Mouse (Mus musculus): Measurements from ENCODE around the gene D7Ertd443e. TPM values are rescaled to one million over a fixed set of nuclear protein-coding genes. Genes with fewer than 3 reads are reported as not detected.

The D7Ertd443e gene
- polyA plus RNA-seq, 1 experiment from 2014 or later = 0.18 TPM

GRCm38 (mm10) chr7:134381407-134381861, 4.0 kb downstream of the D7Ertd443e start:
- Histone ChIP-seq H3K4me3 (ENCODE audit: low read depth, low read length) (no peak overlapping the region), H3K9ac (ENCODE audit: low read depth, low read length) (no peak overlapping the region), H3K27me3 (ENCODE audit: control insufficient read depth, insufficient read depth, low read depth, low read length) (no peaks in the 10 kb centered on the region), H3K4me2 (ENCODE audit: low read length) (no peak overlapping the region), H3K9me3 (replicated peaks; ENCODE audit: control insufficient read depth, low read length, poor library complexity, severe bottlenecking) (no peaks in the 10 kb centered on the region), H3K27ac (ENCODE audit: low read length) (no peak overlapping the region), H3K4me1 (ENCODE audit: control insufficient read depth, insufficient read depth, low read length) (no peaks in the 10 kb centered on the region), H3K36me3 (ENCODE audit: control insufficient read depth, insufficient read depth, low read length) (no peaks in the 10 kb centered on the region)
- WGBS = 43% methylated on average over 4 of the region's 4 CpGs
- no peak for ATAC-seq

GRCm38 (mm10) chr7:134378273-134378672, 7.2 kb downstream of the D7Ertd443e start:
- Histone ChIP-seq H3K27ac (ENCODE audit: low read length) (no peak overlapping the region), H3K9me3 (replicated peaks; ENCODE audit: control insufficient read depth, low read length, poor library complexity, severe bottlenecking) (no peaks in the 10 kb centered on the region), H3K4me1 (ENCODE audit: control insufficient read depth, insufficient read depth, low read length) (no peaks in the 10 kb centered on the region), H3K36me3 (ENCODE audit: control insufficient read depth, insufficient read depth, low read length) (no peaks in the 10 kb centered on the region), H3K9ac (ENCODE audit: low read depth, low read length) (no peak overlapping the region), H3K27me3 (ENCODE audit: control insufficient read depth, insufficient read depth, low read depth, low read length) (no peaks in the 10 kb centered on the region), H3K4me2 (ENCODE audit: low read length) (no peak overlapping the region), H3K4me3 (ENCODE audit: low read depth, low read length) (no peak overlapping the region)
- ATAC-seq = no peak
- 44% methylated on average over 4 of the region's 4 CpGs for WGBS

DNA sequence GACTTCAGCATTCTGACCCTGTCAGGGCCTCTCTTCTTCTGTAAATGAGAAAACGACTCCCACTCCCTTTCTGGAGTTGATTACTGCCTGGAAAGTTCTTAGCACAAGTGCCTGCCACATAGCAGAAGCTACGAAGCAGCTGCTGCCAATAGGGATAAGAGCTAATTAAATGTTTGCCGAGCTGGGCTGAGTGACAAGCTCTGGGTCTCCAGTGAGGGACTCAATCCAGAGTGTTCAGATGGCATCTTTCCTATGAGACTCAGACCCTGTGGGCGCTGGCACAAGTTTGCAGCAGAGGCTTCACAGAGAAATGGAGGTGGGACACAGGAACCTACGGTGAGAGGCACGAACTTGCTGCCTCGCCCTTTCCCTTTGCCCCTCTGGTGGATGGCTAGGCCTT, 8.7 kb downstream of the D7Ertd443e start:
- H3K9me3 ChIP-seq (replicated peaks; ENCODE audit: control insufficient read depth, low read length, poor library complexity, severe bottlenecking) = no peaks in the 10 kb centered on the region
- H3K4me1 ChIP-seq (ENCODE audit: control insufficient read depth, insufficient read depth, low read length) = no peaks in the 10 kb centered on the region
- H3K9ac ChIP-seq (ENCODE audit: low read depth, low read length) = no peak overlapping the region
- H3K27ac ChIP-seq (ENCODE audit: low read length) = no peak overlapping the region
- no peaks in the 10 kb centered on the region for H3K36me3 ChIP-seq (ENCODE audit: control insufficient read depth, insufficient read depth, low read length)
- no peak overlapping the region for H3K4me2 ChIP-seq (ENCODE audit: low read length)
- no peak overlapping the region for H3K4me3 ChIP-seq (ENCODE audit: low read depth, low read length)
- WGBS = 65% methylated on average over 7 of the region's 7 CpGs
- H3K27me3 ChIP-seq (ENCODE audit: control insufficient read depth, insufficient read depth, low read depth, low read length) = no peaks in the 10 kb centered on the region
- ATAC-seq = no peak

DNA sequence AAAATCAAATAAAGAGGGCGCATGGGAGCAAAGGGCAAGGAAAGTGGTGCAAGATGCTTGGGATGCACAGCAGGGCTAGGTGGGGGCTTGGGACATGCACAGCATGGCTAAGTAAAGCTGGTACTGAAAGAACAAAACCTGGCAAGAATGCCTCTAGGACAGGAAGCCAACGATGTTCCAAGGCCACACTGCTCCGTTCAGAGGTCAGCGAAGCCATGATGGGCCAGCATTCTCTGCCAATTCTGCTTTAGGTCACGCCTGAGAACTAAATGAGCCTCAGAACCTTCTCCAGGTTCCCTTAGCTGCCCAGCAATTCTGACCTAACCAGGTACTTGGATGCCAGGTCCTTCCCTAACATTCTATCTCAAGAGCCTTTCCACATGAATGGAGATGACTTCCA, 13.2 kb downstream of the D7Ertd443e start:
- Histone ChIP-seq H3K27ac (ENCODE audit: low read length) (no peak overlapping the region), H3K36me3 (ENCODE audit: control insufficient read depth, insufficient read depth, low read length) (no peaks in the 10 kb centered on the region), H3K9ac (ENCODE audit: low read depth, low read length) (no peak overlapping the region), H3K4me3 (ENCODE audit: low read depth, low read length) (no peak overlapping the region), H3K9me3 (replicated peaks; ENCODE audit: control insufficient read depth, low read length, poor library complexity, severe bottlenecking) (no peaks in the 10 kb centered on the region), H3K4me1 (ENCODE audit: control insufficient read depth, insufficient read depth, low read length) (no peaks in the 10 kb centered on the region), H3K27me3 (ENCODE audit: control insufficient read depth, insufficient read depth, low read depth, low read length) (no peaks in the 10 kb centered on the region), H3K4me2 (ENCODE audit: low read length) (no peak overlapping the region)
- no peak for ATAC-seq
- whole genome bisulfite sequencing = 54% methylated on average over 5 of the region's 5 CpGs

GRCm38 (mm10) chr7:134369241-134369640, 16.2 kb downstream of the D7Ertd443e start:
- H3K36me3 ChIP-seq (ENCODE audit: control insufficient read depth, insufficient read depth, low read length) = no peaks in the 10 kb centered on the region
- H3K27me3 ChIP-seq (ENCODE audit: control insufficient read depth, insufficient read depth, low read depth, low read length) = no peaks in the 10 kb centered on the region
- H3K27ac ChIP-seq (ENCODE audit: low read length) = no peak overlapping the region
- WGBS = 80% methylated on average over 4 of the region's 4 CpGs
- H3K9me3 ChIP-seq (replicated peaks; ENCODE audit: control insufficient read depth, low read length, poor library complexity, severe bottlenecking) = no peaks in the 10 kb centered on the region
- H3K4me2 ChIP-seq (ENCODE audit: low read length) = no peak overlapping the region
- no peaks in the 10 kb centered on the region for H3K4me1 ChIP-seq (ENCODE audit: control insufficient read depth, insufficient read depth, low read length)
- no peak for ATAC-seq
- H3K9ac ChIP-seq (ENCODE audit: low read depth, low read length) = no peak overlapping the region
- no peak overlapping the region for H3K4me3 ChIP-seq (ENCODE audit: low read depth, low read length)

- Histone ChIP-seq H3K9me3 (replicated peaks; ENCODE audit: control insufficient read depth, low read length, poor library complexity, severe bottlenecking) (no peaks in the 10 kb centered on the region), H3K4me2 (ENCODE audit: low read length) (no peak overlapping the region), H3K27ac (ENCODE audit: low read length) (no peak overlapping the region), H3K36me3 (ENCODE audit: control insufficient read depth, insufficient read depth, low read length) (no peaks in the 10 kb centered on the region), H3K27me3 (ENCODE audit: control insufficient read depth, insufficient read depth, low read depth, low read length) (no peaks in the 10 kb centered on the region), H3K4me1 (ENCODE audit: control insufficient read depth, insufficient read depth, low read length) (no peaks in the 10 kb centered on the region), H3K9ac (ENCODE audit: low read depth, low read length) (no peak overlapping the region), H3K4me3 (ENCODE audit: low read depth, low read length) (no peak overlapping the region)
- no peak for ATAC-seq
- WGBS = 33% methylated on average over 7 of the region's 7 CpGs
These were observed 23.1 kb downstream of the D7Ertd443e start for GRCm38 (mm10) chr7:134362257-134362870.

DNA sequence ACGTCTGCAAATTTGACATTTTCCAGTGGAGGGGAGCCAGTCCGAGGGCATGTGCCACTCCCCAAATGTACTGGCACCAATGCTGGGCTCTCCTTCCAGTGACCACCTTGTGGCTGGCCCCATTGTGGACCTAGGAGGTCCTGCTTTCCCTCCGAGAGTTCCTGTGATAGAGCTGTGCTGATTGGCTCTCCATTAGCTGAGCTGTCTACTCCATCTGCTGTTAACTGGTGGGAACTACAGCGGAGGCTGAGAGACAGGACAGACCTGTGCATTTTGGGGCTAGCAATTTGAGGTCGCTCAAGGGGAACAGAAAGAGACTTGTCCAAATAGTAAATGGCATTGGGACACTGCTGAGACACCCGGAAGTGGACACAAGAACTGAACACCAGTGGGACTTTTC, 36.6 kb downstream of the D7Ertd443e start:
- H3K27me3 ChIP-seq (ENCODE audit: control insufficient read depth, insufficient read depth, low read depth, low read length) = no peaks in the 10 kb centered on the region
- no peaks in the 10 kb centered on the region for H3K36me3 ChIP-seq (ENCODE audit: control insufficient read depth, insufficient read depth, low read length)
- no peak overlapping the region for H3K27ac ChIP-seq (ENCODE audit: low read length)
- H3K4me1 ChIP-seq (ENCODE audit: control insufficient read depth, insufficient read depth, low read length) = no peaks in the 10 kb centered on the region
- H3K9me3 ChIP-seq (replicated peaks; ENCODE audit: control insufficient read depth, low read length, poor library complexity, severe bottlenecking) = no peaks in the 10 kb centered on the region
- no peak overlapping the region for H3K4me3 ChIP-seq (ENCODE audit: low read depth, low read length)
- no peak for ATAC-seq
- no peak overlapping the region for H3K4me2 ChIP-seq (ENCODE audit: low read length)
- WGBS = 47% methylated on average over 6 of the region's 6 CpGs
- H3K9ac ChIP-seq (ENCODE audit: low read depth, low read length) = no peak overlapping the region

DNA sequence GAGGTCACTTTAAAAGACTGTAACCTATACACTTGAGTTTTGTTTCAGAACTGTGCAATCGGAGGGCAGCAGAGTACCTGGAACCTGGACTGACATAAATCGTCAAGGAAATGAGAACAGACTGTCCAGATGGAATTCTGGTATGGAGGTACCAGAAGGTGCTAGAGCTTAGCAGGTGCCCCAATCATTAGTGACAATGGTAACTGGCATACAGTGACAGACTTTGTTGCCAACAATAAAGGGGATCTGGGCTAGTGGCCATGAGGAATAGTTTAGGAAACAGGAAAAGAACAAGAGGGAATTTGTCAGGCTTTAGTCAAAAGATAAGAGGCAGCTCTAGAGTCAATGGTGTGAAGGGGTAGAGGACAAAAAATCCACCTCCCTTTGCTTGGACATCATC, 43.3 kb downstream of the D7Ertd443e start:
- no peaks in the 10 kb centered on the region for H3K27me3 ChIP-seq (ENCODE audit: control insufficient read depth, insufficient read depth, low read depth, low read length)
- H3K9me3 ChIP-seq (replicated peaks; ENCODE audit: control insufficient read depth, low read length, poor library complexity, severe bottlenecking) = no peaks in the 10 kb centered on the region
- H3K9ac ChIP-seq (ENCODE audit: low read depth, low read length) = no peak overlapping the region
- no peaks in the 10 kb centered on the region for H3K4me1 ChIP-seq (ENCODE audit: control insufficient read depth, insufficient read depth, low read length)
- no peak overlapping the region for H3K4me2 ChIP-seq (ENCODE audit: low read length)
- no peak overlapping the region for H3K27ac ChIP-seq (ENCODE audit: low read length)
- WGBS = 87% methylated on average over 2 of the region's 2 CpGs
- no peak overlapping the region for H3K4me3 ChIP-seq (ENCODE audit: low read depth, low read length)
- no peaks in the 10 kb centered on the region for H3K36me3 ChIP-seq (ENCODE audit: control insufficient read depth, insufficient read depth, low read length)
- ATAC-seq = no peak

- H3K27me3 ChIP-seq (ENCODE audit: control insufficient read depth, insufficient read depth, low read depth, low read length) = no peaks in the 10 kb centered on the region
- no peak for ATAC-seq
- H3K4me2 ChIP-seq (ENCODE audit: low read length) = no peak overlapping the region
- H3K9ac ChIP-seq (ENCODE audit: low read depth, low read length) = no peak overlapping the region
- no peaks in the 10 kb centered on the region for H3K36me3 ChIP-seq (ENCODE audit: control insufficient read depth, insufficient read depth, low read length)
- 88% methylated on average over 3 of the region's 3 CpGs for WGBS
- H3K9me3 ChIP-seq (replicated peaks; ENCODE audit: control insufficient read depth, low read length, poor library complexity, severe bottlenecking) = no peaks in the 10 kb centered on the region
- no peaks in the 10 kb centered on the region for H3K4me1 ChIP-seq (ENCODE audit: control insufficient read depth, insufficient read depth, low read length)
- H3K4me3 ChIP-seq (ENCODE audit: low read depth, low read length) = no peak overlapping the region
- no peak overlapping the region for H3K27ac ChIP-seq (ENCODE audit: low read length)
These were observed 49.5 kb downstream of the D7Ertd443e start for GRCm38 (mm10) chr7:134335951-134336350.

All from midbrain, embryonic 16.5 days (tissue).